Mouse (Mus musculus) lung, adult 2 months (tissue): ENCODE results near the gene Plet1.

Source experiments
- CTCF ChIP-seq: fragments of 200-500 bp; IDR thresholded peaks from 2 replicates; pipeline ENCODE4 v1.5.1; 2011; ENCODE audit warnings: mild to moderate bottlenecking, low read length, control low read depth; ENCODE audit not compliant: insufficient read depth
- POLR2A ChIP-seq: fragments of 200-500 bp; IDR thresholded peaks from 2 replicates; pipeline ENCODE4 v1.6.1; 2011; ENCODE audit warnings: low read depth, mild to moderate bottlenecking, control low read depth, low read length, borderline replicate concordance; ENCODE audit errors: extremely low read depth

DNA sequence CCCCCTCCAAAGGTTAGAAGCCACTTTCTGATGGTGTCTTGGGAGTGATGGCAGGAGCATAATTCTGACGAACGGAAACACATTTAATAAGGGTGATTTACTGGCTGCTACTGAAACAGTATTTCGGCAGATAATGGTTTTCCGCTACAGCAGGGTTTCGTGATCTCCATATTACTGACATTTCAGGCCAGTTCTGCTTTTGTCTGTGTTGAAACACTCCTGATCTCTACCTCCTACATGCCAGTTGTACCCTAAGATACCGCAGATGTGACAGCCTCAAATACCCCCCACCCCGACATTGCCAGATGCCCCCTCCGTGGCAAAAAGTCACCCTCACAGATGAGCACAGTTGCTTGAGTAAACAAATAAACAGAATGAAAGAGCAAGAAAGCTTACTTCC lies 14.8 kb upstream of the Plet1 start:
- TF ChIP-seq POLR2A (no peak), CTCF (no peak)
